Mouse (Mus musculus) forebrain, embryonic 11.5 days (tissue): Measurements from ENCODE around the gene Rap2c. TPM values are rescaled to one million over a fixed set of nuclear protein-coding genes. Genes with fewer than 3 reads are reported as not detected.

Source experiments
- ATAC-seq: fragments of 200-750 bp; cut with Nextera tagmentation; replicated peaks from 2 replicates; pipeline ENCODE4 v1.8.0; 2017; ENCODE audit warnings: moderate TSS enrichment; ENCODE audit not compliant: low FRiP score
- DNase-seq: peaks from one replicate; pipeline ENCODE4 v3.0.0-alpha.2; 2017; ENCODE audit warnings: low spot score
- H3K27ac ChIP-seq: fragments of 300-500 bp; sonication (generic); 2 replicates; pipeline ENCODE4 v1.5.1; 2014; ENCODE audit warnings: low read depth, low read length
- H3K27me3 ChIP-seq: fragments of 300-500 bp; sonication (generic); 2 replicates; pipeline ENCODE4 v1.6.1; 2014; ENCODE audit warnings: mild to moderate bottlenecking, low read length, mixed read lengths; ENCODE audit not compliant: control insufficient read depth, insufficient read depth
- H3K36me3 ChIP-seq: fragments of 300-500 bp; sonication (generic); 2 replicates; pipeline ENCODE4 v1.6.1; 2014; ENCODE audit warnings: mild to moderate bottlenecking, low read length, moderate library complexity, mixed read lengths; ENCODE audit not compliant: control insufficient read depth, insufficient read depth
- H3K4me1 ChIP-seq: fragments of 300-500 bp; sonication (generic); replicated peaks from 2 replicates; pipeline ENCODE4 v1.6.1; 2014; ENCODE audit warnings: low read length, mixed read lengths; ENCODE audit not compliant: control insufficient read depth, insufficient read depth
- H3K4me2 ChIP-seq: fragments of 300-500 bp; sonication (generic); 2 replicates; pipeline ENCODE4 v1.6.1; 2014; ENCODE audit warnings: low read depth, mild to moderate bottlenecking, low read length, moderate library complexity, mixed read lengths; ENCODE audit not compliant: severe bottlenecking
- H3K4me3 ChIP-seq: fragments of 300-500 bp; sonication (generic); 2 replicates; pipeline ENCODE4 v1.5.1; 2014; ENCODE audit warnings: low read depth, low read length
- H3K9ac ChIP-seq: fragments of 300-500 bp; sonication (generic); 2 replicates; pipeline ENCODE4 v1.6.1; 2014; ENCODE audit warnings: low read length
- H3K9me3 ChIP-seq: fragments of 300-500 bp; sonication (generic); 2 replicates; pipeline ENCODE4 v1.6.1; 2016; ENCODE audit warnings: low read length, mixed read lengths; ENCODE audit not compliant: control insufficient read depth
- WGBS: fragments of 180-500 bp; shearing (Covaris S2); extraction: QIAGEN DNeasy Blood & Tissue Kit; methylation state at CpG from one replicate; pipeline ENCODE4 v1.1.7; 2014; 5-methylcytosine and 5-hydroxymethylcytosine counted together
- polyA plus RNA-seq: library from polyadenylated mRNA; unstranded; fragments of >200 nt; fragmentation: Nextera tagmentation; extraction: Ambion mirVana; gene quantifications from 2 replicates; pipeline ENCODE4 v1.2.1, GENCODE M21; 2014

The Rap2c gene
- 21.9 and 25.9 TPM in 2 replicates for polyA plus RNA-seq

- Histone ChIP-seq H3K36me3 (no peaks in the 10 kb centered on the region), H3K9ac (peak within 1 kb of the TSS; percentile 73), H3K27me3 (no peaks in the 10 kb centered on the region), H3K9me3 (no peaks in the 10 kb centered on the region), H3K4me3 (peak within 1 kb of the TSS; percentile 49), H3K27ac (peak within 1 kb of the TSS; percentile 86), H3K4me2 (peak within 1 kb of the TSS; percentile 46), H3K4me1 (no peaks in the 10 kb centered on the region)
- 13% methylated on average over 18 of the region's 92 CpGs for WGBS
- DNase-seq (peak; percentile 85), ATAC-seq (peak; percentile 88)
Measured at GRCm38 (mm10) chrX:51017851-51018785, at the start of gene Rap2c. Rap2c (minus strand) TSS chrX:51018018.

DNA sequence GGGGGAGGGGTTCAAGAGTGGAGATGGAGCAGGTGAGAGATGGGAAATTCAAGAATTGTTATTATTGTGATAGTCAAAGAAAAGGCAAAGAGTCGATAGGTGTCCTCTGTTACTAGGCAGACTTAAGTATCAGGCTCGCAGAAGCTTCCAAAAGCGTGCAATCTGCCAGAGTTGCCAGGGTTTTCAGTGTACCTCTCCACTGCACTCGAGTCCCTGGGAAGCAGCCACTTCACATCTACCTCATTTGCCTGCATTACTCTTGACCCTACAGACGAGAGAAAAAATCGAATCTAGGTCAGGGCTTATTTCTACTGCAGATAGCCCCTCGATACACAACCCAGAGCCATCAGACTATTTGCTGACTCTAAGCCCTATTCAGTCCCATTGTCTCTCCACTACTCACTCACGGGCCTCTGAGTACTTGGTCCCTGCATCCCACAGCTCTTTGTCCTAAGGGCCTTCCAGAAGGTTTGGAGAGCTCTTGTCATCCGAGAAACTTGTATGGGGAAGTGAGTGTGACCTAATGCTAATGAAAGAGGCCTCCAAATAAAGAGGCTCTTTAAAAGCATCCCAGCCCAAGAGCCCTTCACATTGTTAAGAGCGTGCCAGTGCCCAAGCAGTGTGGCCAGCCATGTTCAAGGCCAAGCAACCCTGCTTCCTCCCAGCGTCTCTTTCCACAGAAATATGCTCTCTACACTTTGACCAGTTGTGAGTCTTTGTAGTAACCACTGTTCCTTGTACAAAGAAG lies 48.9 kb upstream of the Rap2c start:
- Histone ChIP-seq H3K4me2 (no peak overlapping the region), H3K4me1 (no peaks in the 10 kb centered on the region), H3K9ac (no peak overlapping the region), H3K4me3 (no peak overlapping the region), H3K27me3 (no peaks in the 10 kb centered on the region), H3K27ac (no peak overlapping the region), H3K9me3 (no peaks in the 10 kb centered on the region), H3K36me3 (no peaks in the 10 kb centered on the region)
- 77% methylated on average over 11 of the region's 11 CpGs for WGBS
- ATAC-seq (no peak), DNase-seq (no peak)

GRCm38 (mm10) chrX:51065773-51066172 lies 48.0 kb upstream of the Rap2c start:
- H3K9me3 ChIP-seq, result no peaks in the 10 kb centered on the region
- no peaks in the 10 kb centered on the region for H3K4me1 ChIP-seq
- H3K36me3 ChIP-seq, result no peaks in the 10 kb centered on the region
- WGBS, result 25% methylated on average over 6 of the region's 6 CpGs
- no peak overlapping the region for H3K4me2 ChIP-seq
- no peak overlapping the region for H3K27ac ChIP-seq
- peak; percentile 63 for DNase-seq
- no peaks in the 10 kb centered on the region for H3K27me3 ChIP-seq
- H3K4me3 ChIP-seq, result no peak overlapping the region
- ATAC-seq, result no peak
- H3K9ac ChIP-seq, result no peak overlapping the region

- no peak overlapping the region for H3K9ac ChIP-seq
- ATAC-seq (no peak), DNase-seq (no peak)
- no peak overlapping the region for H3K4me2 ChIP-seq
- no peaks in the 10 kb centered on the region for H3K27me3 ChIP-seq
- WGBS, result 63% methylated on average over 6 of the region's 6 CpGs
- H3K36me3 ChIP-seq, result no peaks in the 10 kb centered on the region
- H3K4me3 ChIP-seq, result no peak overlapping the region
- no peak overlapping the region for H3K27ac ChIP-seq
- H3K4me1 ChIP-seq, result no peaks in the 10 kb centered on the region
- no peaks in the 10 kb centered on the region for H3K9me3 ChIP-seq
Measured at GRCm38 (mm10) chrX:51065158-51065664, 47.4 kb upstream of the Rap2c start.

GRCm38 (mm10) chrX:51060220-51060619 lies 42.4 kb upstream of the Rap2c start:
- Histone ChIP-seq H3K27me3 (no peaks in the 10 kb centered on the region), H3K4me2 (no peak overlapping the region), H3K9me3 (no peaks in the 10 kb centered on the region), H3K4me1 (no peaks in the 10 kb centered on the region), H3K4me3 (no peak overlapping the region), H3K9ac (no peak overlapping the region), H3K36me3 (no peaks in the 10 kb centered on the region), H3K27ac (no peak overlapping the region)
- 76% methylated on average over 4 of the region's 4 CpGs for WGBS
- DNase-seq (no peak), ATAC-seq (no peak)

DNA sequence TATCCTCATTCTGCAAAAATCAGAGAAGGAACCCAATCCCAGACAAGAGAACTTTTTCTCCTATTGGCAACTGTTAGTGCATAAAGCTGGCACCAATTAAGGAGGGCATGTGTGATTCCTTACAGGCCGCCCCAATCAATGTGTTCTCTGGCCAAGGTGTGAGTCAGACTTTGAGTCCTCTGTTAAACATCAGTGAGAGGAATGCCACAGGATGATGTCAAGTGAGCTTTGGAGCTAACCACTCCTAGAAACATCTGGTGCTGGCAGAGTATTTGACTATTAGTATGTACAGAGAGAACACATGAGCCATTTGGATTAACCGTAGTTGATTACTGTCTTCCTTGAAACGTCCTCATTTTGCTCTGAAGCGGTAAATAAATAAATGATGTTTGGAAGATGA lies 40.9 kb upstream of the Rap2c start:
- Histone ChIP-seq H3K9ac (no peak overlapping the region), H3K27me3 (no peaks in the 10 kb centered on the region), H3K36me3 (no peaks in the 10 kb centered on the region), H3K4me1 (no peaks in the 10 kb centered on the region), H3K4me3 (no peak overlapping the region), H3K4me2 (no peak overlapping the region), H3K27ac (no peak overlapping the region), H3K9me3 (no peaks in the 10 kb centered on the region)
- DNase-seq, result no peak
- no peak for ATAC-seq
- WGBS, result 89% methylated on average over 4 of the region's 4 CpGs

GRCm38 (mm10) chrX:51058317-51058716 lies 40.5 kb upstream of the Rap2c start:
- no peak for ATAC-seq
- no peaks in the 10 kb centered on the region for H3K9me3 ChIP-seq
- 82% methylated on average over 5 of the region's 5 CpGs for WGBS

DNA sequence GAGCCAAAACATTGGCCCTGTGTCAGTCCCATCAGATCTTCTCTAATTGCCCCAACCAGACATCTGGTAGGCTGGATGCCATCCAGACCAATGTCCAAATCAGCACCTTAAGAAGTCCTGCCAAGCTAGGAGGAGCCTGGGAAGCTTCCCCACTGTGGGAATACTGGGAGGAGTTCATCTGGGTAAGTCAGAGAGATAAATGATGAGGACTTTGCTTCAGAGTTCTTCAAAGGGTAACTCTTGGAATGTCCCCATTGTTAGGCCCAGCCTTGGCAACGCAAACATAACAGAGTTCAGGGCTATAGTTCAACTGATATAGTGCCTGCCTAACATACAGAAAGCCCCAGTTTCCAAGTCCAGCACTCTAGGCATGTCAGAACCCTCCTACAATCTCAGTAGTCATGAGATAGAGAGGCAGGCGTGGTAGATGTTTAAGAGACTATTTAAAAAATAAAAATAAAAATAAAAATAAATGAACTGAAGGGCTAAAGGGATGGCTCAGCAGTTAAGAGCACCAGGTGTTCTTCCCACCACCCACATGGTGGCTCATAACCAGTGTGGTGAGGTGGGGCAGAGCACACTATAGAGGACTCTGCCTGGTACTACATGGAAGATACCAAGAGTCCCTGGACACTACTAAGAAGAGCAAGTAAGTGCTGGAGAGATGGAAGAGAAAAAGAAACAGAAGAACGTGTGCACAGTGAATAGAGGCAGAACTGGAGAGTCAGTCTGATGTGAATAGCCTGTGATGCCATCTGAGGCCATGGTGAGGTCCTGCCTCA lies 34.1 kb upstream of the Rap2c start:
- Histone ChIP-seq H3K9ac (no peak overlapping the region), H3K4me1 (no peaks in the 10 kb centered on the region), H3K9me3 (no peaks in the 10 kb centered on the region), H3K4me3 (no peak overlapping the region), H3K36me3 (no peaks in the 10 kb centered on the region), H3K4me2 (no peak overlapping the region), H3K27ac (no peak overlapping the region), H3K27me3 (no peaks in the 10 kb centered on the region)
- 80% methylated on average over 3 of the region's 3 CpGs for WGBS
- DNase-seq, result no peak
- no peak for ATAC-seq

More at GRCm38 (mm10) chrX:51058317-51058716, 40.5 kb upstream of the Rap2c start:
- H3K4me3 ChIP-seq, result no peak overlapping the region
- no peak overlapping the region for H3K4me2 ChIP-seq
- H3K4me1 ChIP-seq, result no peaks in the 10 kb centered on the region
- no peak for DNase-seq
- H3K27ac ChIP-seq, result no peak overlapping the region
- no peaks in the 10 kb centered on the region for H3K27me3 ChIP-seq
- H3K9ac ChIP-seq, result no peak overlapping the region
- H3K36me3 ChIP-seq, result no peaks in the 10 kb centered on the region
